Mouse (Mus musculus): Measurements from ENCODE around the gene Hoxd8. TPM values are rescaled to one million over a fixed set of nuclear protein-coding genes. Genes with fewer than 3 reads are reported as not detected.

Hoxd8 gene
- polyA plus RNA-seq, 1 experiment = 1.1 TPM

DNA sequence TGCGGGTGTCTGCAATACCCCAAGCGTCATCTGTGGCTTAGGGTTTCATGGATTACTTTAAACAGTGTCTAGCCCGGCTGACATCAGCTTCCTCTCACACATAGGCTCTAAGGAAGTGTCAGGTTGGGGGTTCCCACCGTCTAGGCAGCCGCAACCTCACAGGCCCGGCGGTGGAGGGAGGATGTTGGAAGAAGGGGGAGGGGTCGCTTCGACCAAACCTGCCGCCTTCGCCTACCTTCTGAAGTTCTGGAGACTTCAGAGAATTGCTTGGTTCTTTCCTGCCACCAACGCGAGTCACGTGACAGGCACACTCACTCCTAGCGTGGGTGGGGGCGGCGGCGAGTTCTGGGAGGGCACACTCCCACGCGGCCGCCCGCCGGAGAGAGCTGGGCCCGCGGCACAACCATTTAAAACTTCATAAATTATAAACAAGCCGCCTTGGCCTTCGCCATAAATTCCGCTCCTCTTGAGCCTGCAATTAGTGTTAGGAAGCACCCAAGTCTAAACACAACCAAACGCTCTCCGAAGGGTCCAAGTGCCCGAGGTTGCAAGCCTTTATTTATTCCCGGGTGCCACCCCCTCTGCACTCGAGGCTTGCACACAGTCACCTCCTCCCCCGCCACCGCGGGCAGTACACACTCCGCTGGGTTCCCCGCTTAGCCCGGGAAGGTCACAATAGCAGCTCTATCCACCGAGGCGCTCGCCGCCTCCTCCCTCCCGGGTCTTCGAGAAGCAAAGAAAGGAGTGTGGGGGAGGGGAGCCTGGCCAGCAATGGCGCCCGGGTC is 45.1 kb downstream of the Hoxd8 start:
- no peak overlapping the region for H3K4me3 ChIP-seq (ENCODE audit: control insufficient read depth, insufficient read depth, low read length)
- 3% methylated on average over 47 of the region's 47 CpGs for WGBS
- H3K27ac ChIP-seq (ENCODE audit: control insufficient read depth, insufficient read depth, low read length) = no peak overlapping the region

DNA sequence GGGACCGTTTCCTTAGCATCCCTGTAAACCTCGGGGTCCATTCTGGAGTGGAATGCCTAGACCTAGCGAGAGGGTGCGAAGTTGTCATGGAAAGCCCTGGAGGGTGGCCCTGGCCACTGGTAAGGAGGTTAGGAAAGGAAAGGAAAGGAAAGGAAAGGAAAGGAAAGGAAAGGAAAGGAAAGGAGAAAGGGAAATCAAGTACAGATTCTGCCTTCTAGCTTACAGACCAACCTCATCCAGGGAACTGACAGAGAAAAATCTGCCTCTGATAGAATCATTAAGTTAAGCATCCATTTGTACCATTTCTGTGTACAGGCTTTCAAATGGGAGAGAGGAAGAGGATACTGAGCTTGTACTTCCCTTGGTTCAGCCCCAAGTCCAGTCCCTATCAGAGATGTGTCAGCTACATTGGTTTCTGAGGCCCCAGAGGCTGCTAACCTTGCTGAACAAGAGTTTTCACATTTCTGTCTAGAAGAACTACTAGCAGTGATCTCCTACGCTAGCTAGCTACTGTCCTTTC is 46.4 kb downstream of the Hoxd8 start:
- TF ChIP-seq CTCF (IDR thresholded peaks at IDR 0.05; ENCODE audit: borderline replicate concordance, control insufficient read depth, extremely low read depth, insufficient read depth, low read length, poor library complexity) = no peak
- no peak for TF ChIP-seq POLR2A (IDR thresholded peaks at IDR 0.05; ENCODE audit: control insufficient read depth, extremely low read depth, insufficient read depth, low read length, poor library complexity)
- DNase-seq = no peak
- H3K4me1 ChIP-seq (replicated peaks; ENCODE audit: control insufficient read depth, insufficient read depth, low read length) = no peaks in the 10 kb centered on the region; the same call in 1 of the 2 replicates
- no peaks in the 10 kb centered on the region for H3K36me3 ChIP-seq (ENCODE audit: control insufficient read depth, insufficient read depth, low read length)
- no peak overlapping the region for H3K4me3 ChIP-seq (ENCODE audit: control insufficient read depth, insufficient read depth, low read length)
- H3K27ac ChIP-seq (ENCODE audit: control insufficient read depth, insufficient read depth, low read length) = no peak overlapping the region
- WGBS = 64% methylated on average over 5 of the region's 5 CpGs
- H3K27me3 ChIP-seq (ENCODE audit: control insufficient read depth, insufficient read depth, low read length) = peaks cover 19% of the 10 kb centered on the region; the same call in 1 of the 2 replicates

More for the DNA sequence above, 45.1 kb downstream of the Hoxd8 start:
- no peak for TF ChIP-seq CTCF (IDR thresholded peaks at IDR 0.05; ENCODE audit: borderline replicate concordance, control insufficient read depth, extremely low read depth, insufficient read depth, low read length, poor library complexity)
- no peak for TF ChIP-seq POLR2A (IDR thresholded peaks at IDR 0.05; ENCODE audit: control insufficient read depth, extremely low read depth, insufficient read depth, low read length, poor library complexity)
- DNase-seq = peak; percentile 21
- H3K36me3 ChIP-seq (ENCODE audit: control insufficient read depth, insufficient read depth, low read length) = no peaks in the 10 kb centered on the region
- H3K27me3 ChIP-seq (ENCODE audit: control insufficient read depth, insufficient read depth, low read length) = peaks cover 23% of the 10 kb centered on the region; the same call in 1 of the 2 replicates
- no peaks in the 10 kb centered on the region; the same call in 1 of the 2 replicates for H3K4me1 ChIP-seq (replicated peaks; ENCODE audit: control insufficient read depth, insufficient read depth, low read length)

DNA sequence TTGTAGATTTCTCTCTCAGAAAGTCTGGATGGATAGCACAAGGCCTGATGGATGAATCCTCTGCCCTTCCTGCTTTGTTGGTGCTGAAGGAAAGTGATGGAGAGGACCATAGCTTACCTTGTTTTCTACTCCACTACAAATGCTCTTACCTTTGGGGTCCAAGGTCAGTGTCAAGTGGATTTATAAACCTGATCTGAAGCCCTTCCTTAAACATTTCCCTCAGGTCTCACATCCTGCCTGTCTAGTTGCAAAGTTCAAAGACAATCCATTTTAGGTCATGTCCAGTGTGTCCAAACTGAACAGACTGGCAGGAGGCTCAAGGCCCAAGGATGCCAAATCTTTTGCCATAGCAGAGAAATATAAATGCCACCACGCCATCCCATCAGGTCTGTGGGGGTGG is 47.4 kb downstream of the Hoxd8 start:
- TF ChIP-seq POLR2A (IDR thresholded peaks at IDR 0.05; ENCODE audit: control insufficient read depth, extremely low read depth, insufficient read depth, low read length, poor library complexity) (no peak), CTCF (IDR thresholded peaks at IDR 0.05; ENCODE audit: borderline replicate concordance, control insufficient read depth, extremely low read depth, insufficient read depth, low read length, poor library complexity) (no peak)
- no peak for DNase-seq
- Histone ChIP-seq H3K4me1 (replicated peaks; ENCODE audit: control insufficient read depth, insufficient read depth, low read length) (no peaks in the 10 kb centered on the region; the same call in 1 of the 2 replicates), H3K36me3 (ENCODE audit: control insufficient read depth, insufficient read depth, low read length) (no peaks in the 10 kb centered on the region), H3K27me3 (ENCODE audit: control insufficient read depth, insufficient read depth, low read length) (peaks cover 14% of the 10 kb centered on the region; the same call in 1 of the 2 replicates), H3K27ac (ENCODE audit: control insufficient read depth, insufficient read depth, low read length) (no peak overlapping the region), H3K4me3 (ENCODE audit: control insufficient read depth, insufficient read depth, low read length) (no peak overlapping the region)
- 90% methylated on average over 1 of the region's 1 CpGs for WGBS

DNA sequence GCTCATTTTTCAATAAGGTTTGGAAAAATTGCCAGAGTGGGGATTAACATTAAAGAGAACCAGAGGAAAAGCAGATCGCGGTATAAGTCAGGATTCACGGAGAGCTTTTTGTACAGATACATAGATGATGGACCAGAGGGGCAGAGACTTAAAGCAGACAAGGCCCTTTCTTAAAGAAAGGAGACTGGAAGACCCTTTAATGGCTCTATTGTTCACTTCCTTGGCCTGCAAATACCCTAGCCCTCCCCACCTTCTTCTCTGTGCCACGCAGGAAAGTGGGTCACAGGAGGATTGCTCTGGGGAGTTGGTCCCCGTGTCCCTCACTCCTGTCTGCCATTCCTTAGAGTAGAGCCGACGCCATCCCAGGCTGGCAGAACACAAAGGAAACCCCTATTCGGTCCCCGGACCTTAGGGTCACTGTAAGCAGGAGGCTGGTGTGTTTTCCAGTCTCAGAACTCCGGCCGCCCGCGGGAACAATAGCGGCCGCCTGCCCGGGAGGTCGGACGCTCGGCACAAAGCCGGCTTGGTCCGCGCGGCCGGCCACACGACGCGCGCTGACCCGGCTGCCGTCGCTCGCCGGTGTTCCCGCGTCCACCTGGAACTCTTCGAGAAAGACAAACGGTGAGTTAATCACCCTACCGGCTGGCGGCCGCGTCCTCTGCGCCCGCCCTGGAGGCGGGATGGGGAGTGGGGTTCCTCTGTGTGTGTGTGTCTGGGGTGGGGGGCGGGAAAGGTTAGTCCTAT is 48.2 kb downstream of the Hoxd8 start:
- H3K27me3 ChIP-seq (ENCODE audit: control insufficient read depth, insufficient read depth, low read length) = peaks cover 12% of the 10 kb centered on the region; the same call in 1 of the 2 replicates
- WGBS = 7% methylated on average over 45 of the region's 45 CpGs
- TF ChIP-seq POLR2A (IDR thresholded peaks at IDR 0.05; ENCODE audit: control insufficient read depth, extremely low read depth, insufficient read depth, low read length, poor library complexity) = no peak
- no peak for TF ChIP-seq CTCF (IDR thresholded peaks at IDR 0.05; ENCODE audit: borderline replicate concordance, control insufficient read depth, extremely low read depth, insufficient read depth, low read length, poor library complexity)

DNA sequence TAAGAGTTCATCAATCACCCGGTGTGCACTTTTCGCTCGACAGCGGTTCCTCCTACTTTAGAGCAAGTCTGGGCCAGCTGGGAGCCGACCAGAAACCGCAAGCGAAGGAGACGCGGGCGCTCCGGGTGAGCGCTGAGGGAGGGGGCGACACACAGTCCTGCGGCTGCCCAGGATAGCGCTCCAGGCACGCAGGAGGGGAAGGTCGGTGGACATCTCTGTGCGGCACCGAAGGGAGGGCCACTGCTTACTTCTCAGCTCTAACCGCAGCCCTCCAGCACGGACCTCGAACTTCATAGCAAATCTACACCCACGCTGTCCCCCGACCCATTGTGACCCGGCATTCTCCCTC is 48.7 kb downstream of the Hoxd8 start:
- no peaks in the 10 kb centered on the region; the same call in 1 of the 2 replicates for H3K4me1 ChIP-seq (replicated peaks; ENCODE audit: control insufficient read depth, insufficient read depth, low read length)
- peaks cover 11% of the 10 kb centered on the region; the same call in 1 of the 2 replicates for H3K27me3 ChIP-seq (ENCODE audit: control insufficient read depth, insufficient read depth, low read length)
- DNase-seq = no peak
- H3K4me3 ChIP-seq (ENCODE audit: control insufficient read depth, insufficient read depth, low read length) = no peak overlapping the region
- no peak for TF ChIP-seq CTCF (IDR thresholded peaks at IDR 0.05; ENCODE audit: borderline replicate concordance, control insufficient read depth, extremely low read depth, insufficient read depth, low read length, poor library complexity)
- TF ChIP-seq POLR2A (IDR thresholded peaks at IDR 0.05; ENCODE audit: control insufficient read depth, extremely low read depth, insufficient read depth, low read length, poor library complexity) = no peak
- WGBS = 3% methylated on average over 25 of the region's 25 CpGs
- no peaks in the 10 kb centered on the region for H3K36me3 ChIP-seq (ENCODE audit: control insufficient read depth, insufficient read depth, low read length)
- no peak overlapping the region for H3K27ac ChIP-seq (ENCODE audit: control insufficient read depth, insufficient read depth, low read length)

More for the DNA sequence above, 48.2 kb downstream of the Hoxd8 start:
- Histone ChIP-seq H3K36me3 (ENCODE audit: control insufficient read depth, insufficient read depth, low read length) (no peaks in the 10 kb centered on the region), H3K4me1 (replicated peaks; ENCODE audit: control insufficient read depth, insufficient read depth, low read length) (no peaks in the 10 kb centered on the region; the same call in 1 of the 2 replicates), H3K27ac (ENCODE audit: control insufficient read depth, insufficient read depth, low read length) (no peak overlapping the region), H3K4me3 (ENCODE audit: control insufficient read depth, insufficient read depth, low read length) (no peak overlapping the region)
- DNase-seq = no peak

DNA sequence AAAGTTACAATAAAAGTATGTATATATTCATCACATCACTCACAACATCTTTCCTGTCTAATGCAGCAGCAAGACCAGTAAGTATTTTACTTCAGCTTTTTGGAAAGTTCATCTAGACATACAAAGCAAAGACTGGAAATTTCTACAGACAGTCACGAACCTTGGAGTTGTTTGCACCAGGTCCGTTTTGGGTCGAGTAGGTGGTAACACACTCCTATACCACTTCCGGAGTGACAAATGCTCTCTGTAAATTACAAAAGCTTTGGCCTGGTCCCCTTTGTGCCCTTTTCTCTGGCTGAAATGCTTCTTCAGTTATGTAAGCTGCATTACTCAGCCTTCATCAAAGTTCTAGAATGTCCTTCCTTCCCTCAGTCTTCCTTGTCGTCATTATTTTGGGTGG is 49.3 kb downstream of the Hoxd8 start:
- no peak for DNase-seq
- no peak overlapping the region for H3K27ac ChIP-seq (ENCODE audit: control insufficient read depth, insufficient read depth, low read length)
- no peak for TF ChIP-seq CTCF (IDR thresholded peaks at IDR 0.05; ENCODE audit: borderline replicate concordance, control insufficient read depth, extremely low read depth, insufficient read depth, low read length, poor library complexity)
- no peak for TF ChIP-seq POLR2A (IDR thresholded peaks at IDR 0.05; ENCODE audit: control insufficient read depth, extremely low read depth, insufficient read depth, low read length, poor library complexity)
- WGBS = 12% methylated on average over 5 of the region's 5 CpGs
- peaks cover 11% of the 10 kb centered on the region; the same call in 1 of the 2 replicates for H3K27me3 ChIP-seq (ENCODE audit: control insufficient read depth, insufficient read depth, low read length)
- no peaks in the 10 kb centered on the region for H3K36me3 ChIP-seq (ENCODE audit: control insufficient read depth, insufficient read depth, low read length)
- H3K4me1 ChIP-seq (replicated peaks; ENCODE audit: control insufficient read depth, insufficient read depth, low read length) = no peaks in the 10 kb centered on the region; the same call in 1 of the 2 replicates
- H3K4me3 ChIP-seq (ENCODE audit: control insufficient read depth, insufficient read depth, low read length) = no peak overlapping the region

Other genes with a start within 250 kb of the Hoxd8 start
- gene Lnpk, start 125.2 kb upstream of the Hoxd8 start, polyA plus RNA-seq (2012; rRNA removed) = 9.4 and 10.6 TPM in 2 replicates
- not detected in 2 replicates for gene Evx2, start 45.1 kb upstream of the Hoxd8 start, polyA plus RNA-seq (2012; rRNA removed)
- gene Hoxd13, start 36.3 kb upstream of the Hoxd8 start, polyA plus RNA-seq (2012; rRNA removed) = 0.04 TPM in 1 of 2 replicates, not detected in the other
- gene Hoxd12, start 29.6 kb upstream of the Hoxd8 start, polyA plus RNA-seq (2012; rRNA removed) = not detected in 2 replicates
- not detected in 2 replicates for gene Hoxd11, start 25.1 kb upstream of the Hoxd8 start, polyA plus RNA-seq (2012; rRNA removed)
- not detected in 2 replicates for gene Hoxd10, start 12.7 kb upstream of the Hoxd8 start, polyA plus RNA-seq (2012; rRNA removed)
- 0.31 and 0.41 TPM in 2 replicates for gene Hoxd9, start 6.9 kb upstream of the Hoxd8 start, polyA plus RNA-seq (2012; rRNA removed)
- gene Hoxd3, start 7.3 kb downstream of the Hoxd8 start, polyA plus RNA-seq (2012; rRNA removed) = 0.54 and 0.59 TPM in 2 replicates
- gene Hoxd4, start 7.3 kb downstream of the Hoxd8 start, polyA plus RNA-seq (2012; rRNA removed) = 2.1 and 2.3 TPM in 2 replicates
- 0.15 and 0.31 TPM in 2 replicates for gene Gm28230, start 22.1 kb downstream of the Hoxd8 start, polyA plus RNA-seq (2012; rRNA removed)
- gene Hoxd1, start 58.4 kb downstream of the Hoxd8 start, polyA plus RNA-seq (2012; rRNA removed) = 0.05 TPM in 1 of 2 replicates, not detected in the other
- 37.6 TPM in 2 replicates for gene Mtx2, start 121.2 kb downstream of the Hoxd8 start, polyA plus RNA-seq (2012; rRNA removed)